ENCODE assay signal across 26 mouse cellular contexts in genomic region chr11:64738948-64739347, GRCm38 (mm10).
DNase-seq lines count a peak whose midpoint lies in the region; ATAC-seq lines count a peak whose summit lies in the region.
"Had no signal": no experiment of that assay in that cellular context is flagged by ENCODE, and none has a peak within 500 bp of the region (broad histone marks: within the 10 kb centered on the region; RNA-seq: fewer than 3 reads in every experiment).

No protein-coding gene starts in this region.

- H3K36me3 ChIP-seq in intestine, embryonic 14.5 days (ENCODE audit: control insufficient read depth, insufficient read depth, low read length): no peaks in the 10 kb centered on the region
- no peaks in the 10 kb centered on the region for H3K36me3 ChIP-seq in intestine, embryonic 16.5 days (ENCODE audit: control insufficient read depth, insufficient read depth, low read length)
- H3K36me3 ChIP-seq in limb, embryonic 10.5 days: no peaks in the 10 kb centered on the region
- no peaks in the 10 kb centered on the region for H3K36me3 ChIP-seq in hindbrain, embryonic 10.5 days
- H3K36me3 ChIP-seq: forebrain, embryonic 10.5 days; G1E; hindbrain, embryonic 13.5 days had no signal

- ATAC-seq in intestine, embryonic 14.5 days (replicated peaks; ENCODE audit: low FRiP score, low TSS enrichment, low read depth): no peak
- ATAC-seq in intestine, embryonic 16.5 days: no peak
- ATAC-seq in cerebellum, adult (ENCODE audit: insufficient number of reproducible peaks, low FRiP score, low TSS enrichment): no peak
- ATAC-seq: forebrain, embryonic 13.5 days; forebrain, embryonic 16.5 days; hindbrain, embryonic 16.5 days; intestine, postnatal 0 days; Patski had no signal

- H3K27me3 ChIP-seq in intestine, embryonic 14.5 days (replicated peaks; ENCODE audit: control insufficient read depth, insufficient read depth, low read length): no peaks in the 10 kb centered on the region
- no peaks in the 10 kb centered on the region for H3K27me3 ChIP-seq in intestine, embryonic 16.5 days (replicated peaks; ENCODE audit: control insufficient read depth, insufficient read depth, low read length)
- H3K27me3 ChIP-seq in limb, embryonic 10.5 days (ENCODE audit: low read depth, poor library complexity, severe bottlenecking): peaks cover 20% of the 10 kb centered on the region; the same call in 1 of the 2 replicates
- no peaks in the 10 kb centered on the region for H3K27me3 ChIP-seq in hindbrain, embryonic 10.5 days (ENCODE audit: insufficient read depth, poor library complexity, severe bottlenecking)
- H3K27me3 ChIP-seq: CH12.LX; forebrain, embryonic 13.5 days; hindbrain, embryonic 13.5 days; Patski had no signal

- no peak overlapping the region for H3K4me2 ChIP-seq in intestine, embryonic 14.5 days (ENCODE audit: low read length)
- no peak overlapping the region for H3K4me2 ChIP-seq in intestine, embryonic 16.5 days (ENCODE audit: low read depth, low read length)
- H3K4me2 ChIP-seq: forebrain, embryonic 13.5 days; heart, embryonic 11.5 days; hindbrain, embryonic 13.5 days had no signal

- H3K27ac ChIP-seq in intestine, embryonic 14.5 days (ENCODE audit: low read depth): no peak overlapping the region
- no peak overlapping the region for H3K27ac ChIP-seq in intestine, embryonic 16.5 days (ENCODE audit: low read length)
- peak overlapping the region; percentile 2; the same call in 1 of the 2 replicates for H3K27ac ChIP-seq in limb, embryonic 10.5 days
- H3K27ac ChIP-seq in hindbrain, embryonic 10.5 days: no peak overlapping the region
- H3K27ac ChIP-seq: forebrain, embryonic 10.5 days; forebrain, embryonic 13.5 days; gastrocnemius, adult 2 months; hindbrain, embryonic 13.5 days had no signal

- DNase-seq in intestine, embryonic 14.5 days (ENCODE audit: low spot score): peak; percentile 36
- peak; percentile 31 for DNase-seq in embryo, embryonic 9.5 days (ENCODE audit: extremely low spot score)
- peak; percentile 56 for DNase-seq in limb, embryonic 10.5 days (ENCODE audit: low spot score)
- DNase-seq in hindbrain, embryonic 10.5 days (ENCODE audit: low spot score): no peak
- DNase-seq: adrenal gland, postnatal 10 days; adrenal gland, postnatal 36 days; B cell, adult 2 months; cerebellum, adult 11 months; cerebellum, adult 2 months; cerebellum, adult 9-11 months; cerebellum, postnatal 25 days; gastrocnemius, adult 2 months; gastrocnemius, postnatal 14 days; heart, adult 11 months had no signal

- H3K9ac ChIP-seq in intestine, embryonic 14.5 days (ENCODE audit: low read length): no peak overlapping the region
- no peak overlapping the region for H3K9ac ChIP-seq in intestine, embryonic 16.5 days (ENCODE audit: low read depth, low read length)
- H3K9ac ChIP-seq: forebrain, embryonic 13.5 days; hindbrain, embryonic 13.5 days had no signal

- H3K4me3 ChIP-seq in intestine, embryonic 14.5 days (ENCODE audit: low read depth, low read length): no peak overlapping the region
- H3K4me3 ChIP-seq in intestine, embryonic 16.5 days (ENCODE audit: low read length): no peak overlapping the region
- H3K4me3 ChIP-seq in limb, embryonic 10.5 days: no peak overlapping the region
- no peak overlapping the region for H3K4me3 ChIP-seq in hindbrain, embryonic 10.5 days
- H3K4me3 ChIP-seq: forebrain, embryonic 10.5 days; forebrain, embryonic 13.5 days; gastrocnemius, adult 2 months; hindbrain, embryonic 13.5 days had no signal

- H3K9me3 ChIP-seq in intestine, embryonic 14.5 days (ENCODE audit: control insufficient read depth, low read length): no peaks in the 10 kb centered on the region
- H3K9me3 ChIP-seq in intestine, embryonic 16.5 days (ENCODE audit: control insufficient read depth, low read length): no peaks in the 10 kb centered on the region
- no peaks in the 10 kb centered on the region for H3K9me3 ChIP-seq in limb, embryonic 10.5 days (replicated peaks)
- no peaks in the 10 kb centered on the region for H3K9me3 ChIP-seq in hindbrain, embryonic 10.5 days
- H3K9me3 ChIP-seq: forebrain, embryonic 10.5 days; forebrain, embryonic 13.5 days; G1E; hindbrain, embryonic 13.5 days had no signal

- WGBS in intestine, embryonic 14.5 days: 53% methylated on average over 7 of the region's 7 CpGs
- WGBS in intestine, embryonic 16.5 days: 61% methylated on average over 7 of the region's 7 CpGs
- WGBS in limb, embryonic 10.5 days: 19% methylated on average over 7 of the region's 7 CpGs
- WGBS in hindbrain, embryonic 10.5 days: 84% methylated on average over 7 of the region's 7 CpGs

- no peaks in the 10 kb centered on the region for H3K4me1 ChIP-seq in intestine, embryonic 14.5 days (replicated peaks; ENCODE audit: control insufficient read depth, insufficient read depth, low read length)
- no peaks in the 10 kb centered on the region for H3K4me1 ChIP-seq in intestine, embryonic 16.5 days (ENCODE audit: control insufficient read depth, insufficient read depth, low read length)
- H3K4me1 ChIP-seq in limb, embryonic 10.5 days: peaks cover 34% of the 10 kb centered on the region
- H3K4me1 ChIP-seq in hindbrain, embryonic 10.5 days (replicated peaks): peaks cover 5% of the 10 kb centered on the region; the same call in 1 of the 2 replicates
- H3K4me1 ChIP-seq: forebrain, embryonic 10.5 days; forebrain, embryonic 13.5 days; hindbrain, embryonic 13.5 days had no signal
